Mouse (Mus musculus): ENCODE data around the gene Abraxas2. TPM values are rescaled to one million over a fixed set of nuclear protein-coding genes. Genes with fewer than 3 reads are reported as not detected.

Abraxas2 gene
- 43.4 and 44.7 TPM in 2 replicates for polyA plus RNA-seq (2011; ENCODE audit: insufficient read depth, insufficient read length, low read depth, missing spikeins)

GRCm38 (mm10) chr7:132859042-132859958 is at the start of gene Abraxas2:
Abraxas2 (plus strand) TSS chr7:132859225.
- H3K4me1 ChIP-seq (ENCODE audit: control insufficient read depth, insufficient read depth, low read length) = no peaks in the 10 kb centered on the region
- H3K27ac ChIP-seq (ENCODE audit: insufficient read depth, low read length) = peak within 1 kb of the TSS; percentile 39; the same call in 1 of the 2 replicates
- no peak for TF ChIP-seq CTCF (IDR thresholded peaks at IDR 0.05; ENCODE audit: low read depth, low read length)
- no peak for TF ChIP-seq EP300 (IDR thresholded peaks at IDR 0.05; ENCODE audit: insufficient read depth, low read depth, low read length)
- TF ChIP-seq POLR2A (IDR thresholded peaks at IDR 0.05; ENCODE audit: insufficient read depth, low read length) = no peak
- H3K36me3 ChIP-seq (ENCODE audit: control insufficient read depth, insufficient read depth, low read length, poor library complexity, severe bottlenecking) = no peaks in the 10 kb centered on the region
- no peaks in the 10 kb centered on the region for H3K27me3 ChIP-seq (ENCODE audit: control insufficient read depth, insufficient read depth, low read length, poor library complexity, severe bottlenecking)
- peak within 1 kb of the TSS; percentile 94 for H3K4me3 ChIP-seq (ENCODE audit: low read depth, low read length)
- H3K9ac ChIP-seq (ENCODE audit: low read depth, poor library complexity, severe bottlenecking) = peak within 1 kb of the TSS; percentile 89
- no peaks in the 10 kb centered on the region for H3K9me3 ChIP-seq (replicated peaks; ENCODE audit: control insufficient read depth, insufficient read depth, low read length, poor library complexity, severe bottlenecking)

DNA sequence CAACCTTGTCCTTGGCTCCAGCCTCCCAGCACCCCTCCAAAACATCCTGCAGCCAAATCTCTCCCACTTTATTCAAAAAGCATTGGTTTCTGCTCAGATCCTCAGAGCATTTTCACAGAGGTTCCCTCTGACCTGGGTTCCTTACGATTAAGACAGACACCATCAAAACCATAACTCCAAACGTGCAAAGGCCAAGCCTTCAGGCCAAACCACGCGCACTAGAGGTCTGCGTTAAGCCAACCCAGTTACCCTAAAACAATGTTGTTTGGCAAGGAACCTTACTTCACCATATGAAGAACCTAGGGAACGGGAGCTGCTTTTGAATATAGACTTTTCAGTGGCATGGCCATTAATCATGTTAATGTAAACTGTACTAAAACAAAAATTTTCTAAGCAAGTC is 49.3 kb upstream of the Abraxas2 start:
- Histone ChIP-seq H3K27me3 (ENCODE audit: control insufficient read depth, insufficient read depth, low read length, poor library complexity, severe bottlenecking) (no peaks in the 10 kb centered on the region), H3K27ac (ENCODE audit: insufficient read depth, low read length) (peak overlapping the region; percentile 24; the same call in 1 of the 2 replicates), H3K9me3 (replicated peaks; ENCODE audit: control insufficient read depth, insufficient read depth, low read length, poor library complexity, severe bottlenecking) (no peaks in the 10 kb centered on the region), H3K36me3 (ENCODE audit: control insufficient read depth, insufficient read depth, low read length, poor library complexity, severe bottlenecking) (no peaks in the 10 kb centered on the region), H3K4me1 (ENCODE audit: control insufficient read depth, insufficient read depth, low read length) (peaks cover 9% of the 10 kb centered on the region), H3K4me3 (ENCODE audit: low read depth, low read length) (no peak overlapping the region), H3K9ac (ENCODE audit: low read depth, poor library complexity, severe bottlenecking) (no peak overlapping the region)
- TF ChIP-seq CTCF (IDR thresholded peaks at IDR 0.05; ENCODE audit: low read depth, low read length) (no peak), POLR2A (IDR thresholded peaks at IDR 0.05; ENCODE audit: insufficient read depth, low read length) (no peak), EP300 (IDR thresholded peaks at IDR 0.05; ENCODE audit: insufficient read depth, low read depth, low read length) (no peak)

GRCm38 (mm10) chr7:132810368-132810767 is 48.7 kb upstream of the Abraxas2 start:
- peaks cover 9% of the 10 kb centered on the region for H3K4me1 ChIP-seq (ENCODE audit: control insufficient read depth, insufficient read depth, low read length)
- H3K9me3 ChIP-seq (replicated peaks; ENCODE audit: control insufficient read depth, insufficient read depth, low read length, poor library complexity, severe bottlenecking) = no peaks in the 10 kb centered on the region
- H3K4me3 ChIP-seq (ENCODE audit: low read depth, low read length) = no peak overlapping the region
- no peaks in the 10 kb centered on the region; the same call in 1 of the 2 replicates for H3K27me3 ChIP-seq (ENCODE audit: control insufficient read depth, insufficient read depth, low read length, poor library complexity, severe bottlenecking)
- H3K9ac ChIP-seq (ENCODE audit: low read depth, poor library complexity, severe bottlenecking) = no peak overlapping the region
- H3K36me3 ChIP-seq (ENCODE audit: control insufficient read depth, insufficient read depth, low read length, poor library complexity, severe bottlenecking) = no peaks in the 10 kb centered on the region
- TF ChIP-seq POLR2A (IDR thresholded peaks at IDR 0.05; ENCODE audit: insufficient read depth, low read length) = no peak
- TF ChIP-seq EP300 (IDR thresholded peaks at IDR 0.05; ENCODE audit: insufficient read depth, low read depth, low read length) = no peak
- TF ChIP-seq CTCF (IDR thresholded peaks at IDR 0.05; ENCODE audit: low read depth, low read length) = no peak
- H3K27ac ChIP-seq (ENCODE audit: insufficient read depth, low read length) = no peak overlapping the region

GRCm38 (mm10) chr7:132810879-132811278 is 48.1 kb upstream of the Abraxas2 start:
- no peaks in the 10 kb centered on the region for H3K36me3 ChIP-seq (ENCODE audit: control insufficient read depth, insufficient read depth, low read length, poor library complexity, severe bottlenecking)
- no peaks in the 10 kb centered on the region; the same call in 1 of the 2 replicates for H3K27me3 ChIP-seq (ENCODE audit: control insufficient read depth, insufficient read depth, low read length, poor library complexity, severe bottlenecking)
- TF ChIP-seq EP300 (IDR thresholded peaks at IDR 0.05; ENCODE audit: insufficient read depth, low read depth, low read length) (0 out of 2 replicates have a peak, but pooled peaks have one; percentile 42), POLR2A (IDR thresholded peaks at IDR 0.05; ENCODE audit: insufficient read depth, low read length) (no peak), CTCF (IDR thresholded peaks at IDR 0.05; ENCODE audit: low read depth, low read length) (peak; percentile 91)
- H3K4me1 ChIP-seq (ENCODE audit: control insufficient read depth, insufficient read depth, low read length) = peaks cover 9% of the 10 kb centered on the region
- no peaks in the 10 kb centered on the region for H3K9me3 ChIP-seq (replicated peaks; ENCODE audit: control insufficient read depth, insufficient read depth, low read length, poor library complexity, severe bottlenecking)
- H3K27ac ChIP-seq (ENCODE audit: insufficient read depth, low read length) = no peak overlapping the region
- no peak overlapping the region for H3K9ac ChIP-seq (ENCODE audit: low read depth, poor library complexity, severe bottlenecking)
- no peak overlapping the region for H3K4me3 ChIP-seq (ENCODE audit: low read depth, low read length)

- H3K4me1 ChIP-seq (ENCODE audit: control insufficient read depth, insufficient read depth, low read length) = peaks cover 9% of the 10 kb centered on the region
- no peaks in the 10 kb centered on the region for H3K36me3 ChIP-seq (ENCODE audit: control insufficient read depth, insufficient read depth, low read length, poor library complexity, severe bottlenecking)
- TF ChIP-seq CTCF (IDR thresholded peaks at IDR 0.05; ENCODE audit: low read depth, low read length) (no peak), EP300 (IDR thresholded peaks at IDR 0.05; ENCODE audit: insufficient read depth, low read depth, low read length) (no peak), POLR2A (IDR thresholded peaks at IDR 0.05; ENCODE audit: insufficient read depth, low read length) (no peak)
- H3K9ac ChIP-seq (ENCODE audit: low read depth, poor library complexity, severe bottlenecking) = peak overlapping the region; percentile 52
- H3K4me3 ChIP-seq (ENCODE audit: low read depth, low read length) = peak overlapping the region; percentile 89
- no peaks in the 10 kb centered on the region; the same call in 1 of the 2 replicates for H3K27me3 ChIP-seq (ENCODE audit: control insufficient read depth, insufficient read depth, low read length, poor library complexity, severe bottlenecking)
- H3K27ac ChIP-seq (ENCODE audit: insufficient read depth, low read length) = no peak overlapping the region
- H3K9me3 ChIP-seq (replicated peaks; ENCODE audit: control insufficient read depth, insufficient read depth, low read length, poor library complexity, severe bottlenecking) = no peaks in the 10 kb centered on the region
Observed at GRCm38 (mm10) chr7:132811716-132812618, 47.1 kb upstream of the Abraxas2 start.

Measured in ES-Bruce4 (cell line).